Mouse (Mus musculus) ES-E14 (cell line): ENCODE results near the gene Cacnb4.

Experiments
- HCFC1 ChIP-seq: IDR thresholded peaks from 2 replicates; pipeline ENCODE4 v1.6.1; 2012; ENCODE audit warnings: low read length, inconsistent platforms, borderline replicate concordance; ENCODE audit not compliant: insufficient read depth
- MAFK ChIP-seq: IDR thresholded peaks from 2 replicates; pipeline ENCODE4 v1.6.1; 2014; ENCODE audit warnings: mild to moderate bottlenecking, low read depth, low read length, inconsistent platforms; ENCODE audit not compliant: insufficient read depth
- ZC3H11A ChIP-seq: IDR thresholded peaks from 2 replicates; pipeline ENCODE4 v1.6.1; 2012; ENCODE audit warnings: low read depth, mild to moderate bottlenecking, inconsistent platforms, low read length, borderline replicate concordance

DNA sequence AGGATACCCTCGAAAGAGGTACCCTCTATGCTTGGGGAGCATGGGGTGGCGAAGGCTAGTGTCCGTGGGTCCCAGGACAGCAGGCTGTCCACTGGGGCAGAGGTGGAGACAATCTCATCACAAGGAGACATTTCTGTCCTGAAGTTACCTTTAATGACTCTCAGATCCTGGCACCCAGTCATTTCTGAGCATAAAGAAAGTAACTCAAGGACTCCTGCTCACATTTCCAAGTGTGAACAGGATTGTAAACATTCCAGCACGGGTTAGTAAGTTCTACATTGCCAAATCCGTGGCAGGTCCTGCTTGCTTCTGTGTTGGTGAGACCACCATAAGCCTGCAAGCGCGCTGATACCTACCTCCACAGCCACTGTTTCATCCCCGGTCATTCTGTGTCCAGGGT, 196.2 kb downstream of the Cacnb4 start:
- no peak for TF ChIP-seq ZC3H11A
- no peak for TF ChIP-seq HCFC1
- no peak for TF ChIP-seq MAFK
